Mouse (Mus musculus): ENCODE data around the gene Homer1.

DNA sequence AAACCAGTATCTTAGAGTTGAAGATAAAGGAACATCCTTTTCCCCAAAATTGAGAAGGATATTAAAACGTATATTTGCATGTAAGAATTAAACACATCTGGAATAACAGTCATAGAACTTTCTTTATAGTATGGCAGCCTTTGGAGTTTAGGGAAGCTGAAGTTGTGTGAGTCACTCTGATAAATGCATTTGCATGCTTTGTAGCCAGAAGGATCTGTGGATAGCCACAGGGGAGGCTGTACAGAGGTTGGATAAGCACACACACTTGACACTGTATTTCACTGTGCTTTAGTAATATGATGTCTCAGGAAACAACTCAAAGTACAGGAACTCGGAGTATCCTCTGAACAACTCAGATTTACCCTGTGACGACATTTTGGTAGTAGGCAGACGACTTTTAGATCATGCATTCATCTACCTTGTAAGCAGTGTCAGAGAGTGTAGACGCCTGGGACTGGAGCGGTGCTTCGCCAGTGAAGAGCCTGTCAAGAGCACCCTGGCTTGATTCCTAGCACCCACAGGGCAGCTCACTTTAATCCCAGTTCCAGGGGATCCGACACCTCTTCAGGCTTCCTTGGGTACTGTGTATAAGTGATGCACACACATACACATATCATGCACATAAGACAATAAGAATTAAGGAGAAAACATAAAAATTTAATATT is 81.1 kb downstream of the Homer1 start:
- no peak for TF ChIP-seq CTCF (IDR thresholded peaks at IDR 0.05; ENCODE audit: low read depth)
- TF ChIP-seq EP300 (IDR thresholded peaks at IDR 0.05; ENCODE audit: low read depth), result peak; percentile 69

All from liver, embryonic 14.5 days (tissue).